Mouse (Mus musculus): ENCODE results near the gene Iscu. TPM values are rescaled to one million over a fixed set of nuclear protein-coding genes. Genes with fewer than 3 reads are reported as not detected.

Gene Iscu
- polyA plus RNA-seq, 1 experiment from 2014 or later: 101 TPM

- ATAC-seq (ENCODE audit: insufficient read depth, low FRiP score, low TSS enrichment) (no peak), DNase-seq (ENCODE audit: low spot score) (no peak)
- no peaks in the 10 kb centered on the region for H3K36me3 ChIP-seq (ENCODE audit: control insufficient read depth, insufficient read depth, low read length)
- no peaks in the 10 kb centered on the region for H3K9me3 ChIP-seq (ENCODE audit: control insufficient read depth, low read length)
- no peak overlapping the region for H3K4me3 ChIP-seq (ENCODE audit: low read depth, low read length)
- H3K4me1 ChIP-seq (ENCODE audit: control insufficient read depth, insufficient read depth, low read length): peaks cover 7% of the 10 kb centered on the region; the same call in 1 of the 2 replicates
- no peak overlapping the region for H3K9ac ChIP-seq (ENCODE audit: low read length)
- no peak overlapping the region for H3K27ac ChIP-seq (ENCODE audit: low read depth, low read length)
- H3K4me2 ChIP-seq (ENCODE audit: low read depth): no peak overlapping the region
- WGBS: 91% methylated on average over 7 of the region's 7 CpGs
- no peaks in the 10 kb centered on the region for H3K27me3 ChIP-seq (ENCODE audit: control insufficient read depth, insufficient read depth, low read length)
Measured at GRCm38 (mm10) chr5:113731174-113731573, 41.4 kb upstream of the Iscu start.

GRCm38 (mm10) chr5:113732182-113732581 lies 40.4 kb upstream of the Iscu start:
- Histone ChIP-seq H3K27me3 (ENCODE audit: control insufficient read depth, insufficient read depth, low read length) (no peaks in the 10 kb centered on the region), H3K27ac (ENCODE audit: low read depth, low read length) (no peak overlapping the region), H3K4me2 (ENCODE audit: low read depth) (no peak overlapping the region), H3K36me3 (ENCODE audit: control insufficient read depth, insufficient read depth, low read length) (no peaks in the 10 kb centered on the region), H3K9me3 (ENCODE audit: control insufficient read depth, low read length) (no peaks in the 10 kb centered on the region), H3K4me3 (ENCODE audit: low read depth, low read length) (no peak overlapping the region), H3K4me1 (ENCODE audit: control insufficient read depth, insufficient read depth, low read length) (peaks cover 14% of the 10 kb centered on the region; the same call in 1 of the 2 replicates), H3K9ac (ENCODE audit: low read length) (no peak overlapping the region)
- ATAC-seq (ENCODE audit: insufficient read depth, low FRiP score, low TSS enrichment) (no peak), DNase-seq (ENCODE audit: low spot score) (peak; percentile 60)
- 33% methylated on average over 6 of the region's 6 CpGs for WGBS

GRCm38 (mm10) chr5:113734376-113734775 lies 38.2 kb upstream of the Iscu start:
- DNase-seq (ENCODE audit: low spot score) (no peak), ATAC-seq (ENCODE audit: insufficient read depth, low FRiP score, low TSS enrichment) (no peak)
- Histone ChIP-seq H3K4me3 (ENCODE audit: low read depth, low read length) (no peak overlapping the region), H3K27me3 (ENCODE audit: control insufficient read depth, insufficient read depth, low read length) (no peaks in the 10 kb centered on the region), H3K9ac (ENCODE audit: low read length) (no peak overlapping the region), H3K27ac (ENCODE audit: low read depth, low read length) (no peak overlapping the region), H3K36me3 (ENCODE audit: control insufficient read depth, insufficient read depth, low read length) (peaks cover 6% of the 10 kb centered on the region; the same call in 1 of the 2 replicates), H3K9me3 (ENCODE audit: control insufficient read depth, low read length) (no peaks in the 10 kb centered on the region), H3K4me2 (ENCODE audit: low read depth) (no peak overlapping the region), H3K4me1 (ENCODE audit: control insufficient read depth, insufficient read depth, low read length) (peaks cover 14% of the 10 kb centered on the region; the same call in 1 of the 2 replicates)
- WGBS: 83% methylated on average over 5 of the region's 5 CpGs

DNA sequence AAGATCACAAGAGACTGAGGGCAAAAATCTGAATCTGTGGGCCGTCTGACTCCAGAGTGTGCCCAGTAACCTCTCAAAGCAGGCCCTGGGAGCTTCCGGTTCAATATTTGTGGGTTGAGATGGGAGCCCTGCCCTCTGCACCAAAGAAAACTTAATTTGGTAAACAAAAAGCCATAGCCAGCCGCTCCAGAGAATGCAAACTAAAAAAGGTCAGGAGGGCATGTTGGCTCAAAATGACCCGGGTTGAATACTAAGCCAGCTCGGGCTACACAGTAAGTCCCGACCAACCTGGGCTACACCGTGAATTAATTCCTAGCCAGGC lies 37.6 kb upstream of the Iscu start:
- no peak for DNase-seq (ENCODE audit: low spot score)
- peak overlapping the region; percentile 81 for H3K27ac ChIP-seq (ENCODE audit: low read depth, low read length)
- 38% methylated on average over 7 of the region's 7 CpGs for WGBS
- H3K9ac ChIP-seq (ENCODE audit: low read length): peak overlapping the region; percentile 63
- peak; percentile 52 for ATAC-seq (ENCODE audit: insufficient read depth, low FRiP score, low TSS enrichment)
- H3K4me1 ChIP-seq (ENCODE audit: control insufficient read depth, insufficient read depth, low read length): peaks cover 14% of the 10 kb centered on the region; the same call in 1 of the 2 replicates
- H3K4me3 ChIP-seq (ENCODE audit: low read depth, low read length): peak overlapping the region; percentile 60
- H3K36me3 ChIP-seq (ENCODE audit: control insufficient read depth, insufficient read depth, low read length): peaks cover 6% of the 10 kb centered on the region; the same call in 1 of the 2 replicates
- peak overlapping the region; percentile 49 for H3K4me2 ChIP-seq (ENCODE audit: low read depth)
- H3K27me3 ChIP-seq (ENCODE audit: control insufficient read depth, insufficient read depth, low read length): no peaks in the 10 kb centered on the region
- H3K9me3 ChIP-seq (ENCODE audit: control insufficient read depth, low read length): no peaks in the 10 kb centered on the region

- peaks cover 6% of the 10 kb centered on the region; the same call in 1 of the 2 replicates for H3K36me3 ChIP-seq (ENCODE audit: control insufficient read depth, insufficient read depth, low read length)
- under 1% methylated on average over 68 of the region's 71 CpGs for WGBS
- peak; percentile 99 for DNase-seq (ENCODE audit: low spot score)
- peak; percentile 95 for ATAC-seq (ENCODE audit: insufficient read depth, low FRiP score, low TSS enrichment)
- H3K4me1 ChIP-seq (ENCODE audit: control insufficient read depth, insufficient read depth, low read length): peaks cover 12% of the 10 kb centered on the region; the same call in 1 of the 2 replicates
- peak within 1 kb of the TSS; percentile 60 for H3K4me3 ChIP-seq (ENCODE audit: low read depth, low read length)
- H3K27ac ChIP-seq (ENCODE audit: low read depth, low read length): peak within 1 kb of the TSS; percentile 94
- no peaks in the 10 kb centered on the region for H3K27me3 ChIP-seq (ENCODE audit: control insufficient read depth, insufficient read depth, low read length)
- H3K9me3 ChIP-seq (ENCODE audit: control insufficient read depth, low read length): no peaks in the 10 kb centered on the region
- H3K9ac ChIP-seq (ENCODE audit: low read length): peak within 1 kb of the TSS; percentile 78
- peak within 1 kb of the TSS; percentile 78 for H3K4me2 ChIP-seq (ENCODE audit: low read depth)
Measured at GRCm38 (mm10) chr5:113735345-113736112, 37.0 kb upstream of the Iscu start, which contains the start of gene Ficd. Ficd (plus strand) TSS chr5:113735803.

- H3K4me2 ChIP-seq (ENCODE audit: low read depth): peak overlapping the region; percentile 78
- peaks cover 12% of the 10 kb centered on the region; the same call in 1 of the 2 replicates for H3K4me1 ChIP-seq (ENCODE audit: control insufficient read depth, insufficient read depth, low read length)
- H3K9me3 ChIP-seq (ENCODE audit: control insufficient read depth, low read length): no peaks in the 10 kb centered on the region
- H3K36me3 ChIP-seq (ENCODE audit: control insufficient read depth, insufficient read depth, low read length): peaks cover 8% of the 10 kb centered on the region
- peak overlapping the region; percentile 60 for H3K4me3 ChIP-seq (ENCODE audit: low read depth, low read length)
- no peaks in the 10 kb centered on the region for H3K27me3 ChIP-seq (ENCODE audit: control insufficient read depth, insufficient read depth, low read length)
- 5% methylated on average over 10 of the region's 10 CpGs for WGBS
- peak overlapping the region; percentile 78 for H3K9ac ChIP-seq (ENCODE audit: low read length)
- ATAC-seq (ENCODE audit: insufficient read depth, low FRiP score, low TSS enrichment) (0 out of 2 replicates have a peak, but pooled peaks have one; percentile 13), DNase-seq (ENCODE audit: low spot score) (no peak)
- H3K27ac ChIP-seq (ENCODE audit: low read depth, low read length): peak overlapping the region; percentile 94
Measured at GRCm38 (mm10) chr5:113736113-113736502, 36.4 kb upstream of the Iscu start.

GRCm38 (mm10) chr5:113736522-113737164 lies 35.9 kb upstream of the Iscu start:
- H3K27ac ChIP-seq (ENCODE audit: low read depth, low read length): no peak overlapping the region
- H3K9me3 ChIP-seq (ENCODE audit: control insufficient read depth, low read length): no peaks in the 10 kb centered on the region
- peak overlapping the region; percentile 78 for H3K9ac ChIP-seq (ENCODE audit: low read length)
- H3K4me1 ChIP-seq (ENCODE audit: control insufficient read depth, insufficient read depth, low read length): peaks cover 12% of the 10 kb centered on the region; the same call in 1 of the 2 replicates
- peaks cover 9% of the 10 kb centered on the region for H3K36me3 ChIP-seq (ENCODE audit: control insufficient read depth, insufficient read depth, low read length)
- WGBS: 45% methylated on average over 15 of the region's 15 CpGs
- ATAC-seq (ENCODE audit: insufficient read depth, low FRiP score, low TSS enrichment) (no peak), DNase-seq (ENCODE audit: low spot score) (no peak)
- H3K4me3 ChIP-seq (ENCODE audit: low read depth, low read length): peak overlapping the region; percentile 60
- H3K27me3 ChIP-seq (ENCODE audit: control insufficient read depth, insufficient read depth, low read length): no peaks in the 10 kb centered on the region
- H3K4me2 ChIP-seq (ENCODE audit: low read depth): peak overlapping the region; percentile 78

DNA sequence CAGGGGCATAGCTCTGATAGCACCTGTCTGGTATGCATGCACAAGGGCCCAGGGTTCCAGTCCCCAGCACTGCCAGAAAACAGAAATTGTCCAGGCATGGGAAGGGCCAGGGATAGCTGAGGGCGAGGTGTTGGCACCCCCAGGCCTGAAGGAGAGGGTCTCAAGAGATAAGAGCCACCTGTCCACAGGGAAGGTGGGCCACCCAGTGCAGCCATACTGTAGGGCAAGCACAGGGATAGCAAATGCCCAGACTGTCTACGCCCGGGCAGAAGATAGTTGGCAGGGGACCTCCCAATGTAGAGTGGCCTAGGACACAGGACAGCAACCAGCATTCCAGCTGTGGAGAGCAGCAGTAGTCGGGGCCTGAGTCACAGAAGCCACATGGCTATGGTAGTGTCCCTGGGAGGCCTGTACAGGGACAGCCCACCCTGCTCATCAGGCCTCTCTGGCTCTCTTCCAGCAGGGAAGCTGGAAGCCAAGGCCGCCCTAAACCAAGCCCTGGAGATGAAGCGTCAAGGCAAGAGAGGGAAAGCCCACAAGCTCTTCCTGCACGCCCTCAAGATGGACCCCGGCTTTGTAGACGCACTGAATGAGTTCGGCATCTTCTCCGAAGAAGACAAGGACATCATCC lies 34.8 kb upstream of the Iscu start:
- H3K4me3 ChIP-seq (ENCODE audit: low read depth, low read length): no peak overlapping the region
- no peak overlapping the region for H3K4me2 ChIP-seq (ENCODE audit: low read depth)
- no peaks in the 10 kb centered on the region for H3K27me3 ChIP-seq (ENCODE audit: control insufficient read depth, insufficient read depth, low read length)
- H3K4me1 ChIP-seq (ENCODE audit: control insufficient read depth, insufficient read depth, low read length): peaks cover 12% of the 10 kb centered on the region; the same call in 1 of the 2 replicates
- no peak for DNase-seq (ENCODE audit: low spot score)
- WGBS: 89% methylated on average over 11 of the region's 11 CpGs
- no peaks in the 10 kb centered on the region for H3K9me3 ChIP-seq (ENCODE audit: control insufficient read depth, low read length)
- H3K9ac ChIP-seq (ENCODE audit: low read length): no peak overlapping the region; the same call in 1 of the 2 replicates
- ATAC-seq (ENCODE audit: insufficient read depth, low FRiP score, low TSS enrichment): no peak
- no peak overlapping the region for H3K27ac ChIP-seq (ENCODE audit: low read depth, low read length)
- peaks cover 17% of the 10 kb centered on the region for H3K36me3 ChIP-seq (ENCODE audit: control insufficient read depth, insufficient read depth, low read length)

Measured in neural tube, embryonic 11.5 days (tissue).